Mouse (Mus musculus) gastrocnemius, postnatal 14 days (tissue): ENCODE measurements around the gene Ammecr1. TPM values are rescaled to one million over a fixed set of nuclear protein-coding genes. Genes with fewer than 3 reads are reported as not detected.

Experiments
- DNase-seq: peaks from one replicate; pipeline ENCODE4 v3.0.0; 2021; ENCODE audit warnings: mixed read lengths
- intact Hi-C: fragments of 180-260 bp; cut with DNase I; formaldehyde crosslinking; loops from one replicate; pipeline ENCODE4 v1.15.1; 2025; ENCODE audit warnings: low total_unique reads
- long read RNA-seq, 2 experiments: library from polyadenylated mRNA; stranded (forward); transcript quantifications; one replicate each; pipeline ENCODE4 v2.0.0; 2021
- total RNA-seq, 2 experiments: library from RNA; stranded (reverse); gene quantifications; 2 replicates each; pipeline ENCODE4 v1.2.3; 2021

The Ammecr1 gene
- 10 to 100 TPM in 1 of 2 experiments, 1 to 10 TPM in 1; 7.5 to 10.6 TPM for total RNA-seq
- long read RNA-seq, experiment 1, full-length matches to known transcripts = 3 of 4 reads
- long read RNA-seq, experiment 1, partial matches to known transcripts = 0 of 4 reads
- long read RNA-seq, experiment 1, other reads (novel, unspliced or antisense) = 1 of 4 reads
- long read RNA-seq, experiment 2, full-length matches to known transcripts = 2 of 4 reads
- long read RNA-seq, experiment 2, partial matches to known transcripts = 0 of 4 reads
- long read RNA-seq, experiment 2, other reads (novel, unspliced or antisense) = 2 of 4 reads

DNA sequence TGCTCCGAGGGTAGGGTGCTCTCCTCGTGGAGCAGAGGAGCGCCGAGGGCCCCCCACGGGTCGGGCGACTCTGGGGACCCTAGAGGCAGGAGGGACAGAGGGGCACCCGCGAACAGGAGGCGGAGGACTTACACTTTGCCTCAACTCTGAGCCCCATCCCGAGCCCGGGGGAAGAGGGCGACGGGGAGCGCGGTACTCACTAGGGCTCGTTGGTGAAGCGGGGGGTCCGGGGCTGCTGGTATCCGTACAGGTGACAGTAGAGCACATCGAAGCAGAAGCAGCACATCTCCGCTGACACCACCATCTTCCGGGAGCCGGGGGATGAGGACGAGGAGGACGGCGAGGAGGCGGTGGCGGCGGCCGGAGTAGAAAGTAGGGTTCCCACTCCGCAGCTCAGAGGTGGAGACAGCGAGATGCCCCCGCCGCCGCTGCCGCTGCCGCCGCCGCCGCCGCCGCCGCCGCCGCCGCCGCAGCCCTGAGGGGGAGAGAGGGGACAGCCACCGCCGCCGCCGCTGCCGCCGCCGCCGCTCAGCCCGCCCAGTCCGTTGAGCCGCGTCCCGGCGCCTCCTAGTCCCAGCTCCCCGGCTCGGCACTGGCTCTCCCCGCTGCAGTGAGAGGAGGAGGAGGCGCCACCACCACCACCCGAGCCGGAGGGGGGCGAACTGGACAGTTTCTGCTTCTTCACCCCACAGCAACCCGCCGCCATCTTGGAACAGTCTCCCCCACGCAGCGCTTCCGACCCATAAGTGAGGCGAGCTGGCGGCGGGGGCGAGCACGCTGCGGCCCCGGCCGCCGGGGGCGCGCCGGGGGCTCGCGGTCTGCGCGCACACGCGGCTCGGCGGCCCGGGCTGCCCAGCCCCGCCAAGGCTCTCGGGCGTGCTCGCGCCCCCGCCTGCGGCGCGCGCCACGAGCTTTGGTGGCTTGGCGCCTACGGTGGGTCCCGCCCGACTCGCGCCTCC, at the start of gene Ammecr1:
Gene Ammecr1, minus strand, starts transcription at position 721 of the 959 bp plus-strand sequence.
- intact Hi-C loops = loop anchor here (10.0 kb wide), 1 partner anchor 141 kb away; no protein-coding TSS in a partner anchor
- DNase-seq = peak; percentile 73

DNA sequence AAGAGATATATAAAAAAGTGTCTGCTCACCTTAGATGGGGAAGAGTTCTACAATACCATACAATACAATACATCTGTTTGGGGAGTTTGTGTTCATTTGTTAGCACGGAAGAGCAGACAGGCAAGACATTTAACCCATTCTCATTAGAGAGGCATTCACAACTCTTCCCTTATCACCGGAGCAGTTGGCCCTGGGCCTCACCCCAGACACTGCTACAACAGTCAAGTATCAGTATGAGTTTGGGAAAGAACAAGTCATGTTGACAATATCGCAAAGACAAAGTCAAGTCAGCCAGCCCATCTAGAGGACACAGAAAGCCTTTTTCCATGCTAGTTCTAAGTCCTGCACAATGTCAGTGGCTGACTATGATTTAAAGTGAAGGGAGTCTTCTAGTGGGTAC, 47.6 kb upstream of the Ammecr1 start:
- no peak for DNase-seq
- intact Hi-C loops = no loop called here

DNA sequence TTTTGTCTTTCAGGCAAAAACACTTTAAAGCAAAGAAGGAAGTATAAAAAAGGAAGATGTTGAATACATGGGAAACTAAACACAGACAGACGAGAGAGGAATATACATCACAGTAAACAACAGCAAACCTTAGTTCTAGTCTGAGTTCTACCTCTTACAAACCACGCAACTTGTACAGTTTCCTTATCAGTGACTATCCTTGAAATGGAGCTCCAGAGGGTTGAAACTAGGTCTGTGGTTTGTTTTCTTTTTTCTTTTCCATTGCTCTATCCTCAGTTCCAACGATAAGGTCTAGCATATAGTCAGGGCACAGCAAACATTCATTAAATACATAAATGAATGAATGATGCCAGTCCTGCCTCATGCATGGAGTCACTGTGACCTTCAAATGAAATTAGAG, 45.8 kb upstream of the Ammecr1 start:
- no peak for DNase-seq
- intact Hi-C loops = no loop called here

DNA sequence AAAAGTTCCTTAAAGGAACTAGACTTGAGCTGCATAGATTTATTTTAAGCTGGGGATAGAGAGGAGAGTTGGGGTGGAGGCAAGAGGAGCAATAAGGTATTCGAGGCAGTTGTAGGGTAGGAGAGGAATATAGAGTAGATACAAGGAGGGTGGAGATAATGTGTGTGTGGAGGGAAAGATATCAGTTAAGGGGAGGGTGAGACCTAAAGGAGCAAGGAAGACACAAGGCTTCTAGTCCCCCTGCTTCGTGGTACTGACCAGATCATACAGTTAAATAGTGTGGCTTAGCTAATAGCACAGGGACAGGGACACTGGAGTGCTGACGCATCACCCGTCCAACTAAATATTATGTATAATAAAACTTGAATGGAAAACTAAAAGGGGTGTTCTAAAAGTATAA, 45.3 kb upstream of the Ammecr1 start:
- DNase-seq = no peak
- intact Hi-C loops = no loop called here

DNA sequence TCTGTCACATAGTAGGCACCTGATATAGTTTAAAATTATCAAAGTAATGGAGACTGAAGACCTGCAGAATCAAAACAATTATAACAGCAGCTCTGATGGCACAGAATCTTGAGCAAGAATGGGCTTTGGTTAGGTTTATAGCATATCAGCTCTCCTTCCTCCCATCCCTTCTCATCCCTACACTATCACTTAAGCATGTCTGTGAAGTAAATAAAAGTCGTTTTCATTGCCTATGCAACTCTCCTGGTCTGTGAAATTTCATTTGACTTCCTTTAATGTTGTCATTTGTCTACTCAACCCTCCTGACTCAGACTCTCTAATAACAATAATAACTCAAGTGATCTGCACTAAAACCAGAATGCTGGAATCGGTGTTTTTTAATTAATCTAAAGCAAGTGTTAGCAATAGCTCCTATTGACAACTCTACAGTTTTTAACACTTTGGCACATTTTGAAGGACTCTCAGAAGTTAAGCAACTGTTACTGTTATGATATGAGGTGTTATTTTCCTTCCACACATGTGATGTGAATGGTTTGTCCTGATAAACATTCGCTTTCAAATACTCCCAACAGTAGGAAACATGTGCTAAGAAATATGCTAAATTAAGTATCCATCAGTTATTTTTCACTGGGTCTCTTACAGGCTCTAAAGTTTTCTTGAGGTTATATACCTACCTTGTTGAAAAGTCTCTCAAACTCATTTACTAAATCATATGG, 37.8 kb upstream of the Ammecr1 start:
- intact Hi-C loops = no loop called here
- DNase-seq = no peak

DNA sequence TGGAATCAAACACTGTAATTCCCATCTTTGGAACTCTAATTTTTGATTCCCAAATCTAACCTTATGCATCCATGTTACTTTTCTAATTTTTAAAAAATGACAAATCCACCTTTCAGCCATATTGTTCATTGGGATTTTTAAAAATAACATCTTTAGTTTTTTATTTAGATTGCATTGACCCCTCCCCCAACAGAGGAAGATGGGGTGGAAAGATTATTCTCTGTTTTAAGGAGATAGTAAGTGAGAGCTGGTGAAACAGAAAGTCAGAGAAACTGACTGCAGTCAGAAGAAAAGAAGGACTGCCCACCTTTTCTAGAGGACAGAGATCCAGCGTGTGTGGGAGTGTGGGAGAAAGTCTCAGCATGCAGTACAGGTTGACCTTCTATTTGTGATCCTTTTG, 30.7 kb upstream of the Ammecr1 start:
- no peak for DNase-seq
- intact Hi-C loops = no loop called here

DNA sequence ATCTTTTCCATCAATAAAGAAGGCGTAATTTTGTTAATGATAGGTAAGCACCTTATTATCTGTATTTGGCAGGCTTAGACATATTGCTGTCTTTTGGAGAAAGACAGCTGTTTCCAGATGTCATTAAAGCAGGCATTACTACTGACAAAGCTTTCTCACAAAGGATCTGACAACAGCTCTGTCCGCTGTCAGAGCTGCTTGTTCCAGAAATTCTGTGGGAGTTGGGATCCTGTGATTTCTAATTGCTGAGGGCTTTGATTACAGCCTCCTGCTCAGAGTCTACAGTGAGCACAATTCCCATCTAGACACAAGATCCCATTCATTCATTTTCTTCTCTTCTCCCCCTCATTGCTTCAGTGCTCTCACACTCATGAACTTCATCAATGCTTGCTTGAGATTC, 28.0 kb upstream of the Ammecr1 start:
- DNase-seq = no peak
- intact Hi-C loops = no loop called here

DNA sequence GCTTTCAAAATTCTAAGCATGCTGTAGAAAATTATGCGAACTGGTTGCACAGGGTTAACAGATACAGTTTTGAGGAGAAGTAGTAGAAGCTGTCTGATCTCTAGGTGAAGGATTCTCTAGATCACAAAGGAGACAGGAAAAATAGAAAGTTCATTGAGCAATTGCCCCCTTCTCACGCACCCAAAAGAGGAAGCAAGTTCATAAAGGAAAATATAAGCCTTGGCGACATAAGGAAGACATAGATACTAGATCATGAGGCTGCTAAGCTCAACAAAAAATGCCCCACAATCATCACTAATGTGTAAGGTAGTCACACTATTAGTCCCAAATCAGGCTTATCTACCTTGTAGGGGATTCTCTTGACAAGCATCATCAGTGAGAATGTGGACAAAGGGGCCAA, 17.6 kb upstream of the Ammecr1 start:
- intact Hi-C loops = no loop called here
- DNase-seq = no peak

DNA sequence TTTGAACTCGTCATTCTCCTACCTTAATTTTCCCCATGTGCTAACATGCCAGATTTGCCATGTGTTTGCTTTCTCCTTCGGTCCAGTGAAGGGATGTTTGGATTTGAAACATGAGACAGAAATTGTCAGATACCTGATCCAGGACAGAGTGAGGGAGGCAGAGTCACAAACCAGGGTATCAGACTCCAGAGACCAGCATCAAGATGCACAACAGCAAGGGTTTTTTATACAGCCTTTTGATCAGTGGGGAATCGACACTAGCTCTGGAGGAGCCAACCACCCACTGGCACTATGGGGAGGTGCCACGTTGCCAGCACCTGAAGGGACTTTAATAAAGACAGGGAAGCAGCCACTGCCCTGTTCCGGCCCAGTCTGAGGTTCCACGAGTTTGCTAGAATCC, 17.1 kb upstream of the Ammecr1 start:
- intact Hi-C loops = no loop called here
- no peak for DNase-seq

DNA sequence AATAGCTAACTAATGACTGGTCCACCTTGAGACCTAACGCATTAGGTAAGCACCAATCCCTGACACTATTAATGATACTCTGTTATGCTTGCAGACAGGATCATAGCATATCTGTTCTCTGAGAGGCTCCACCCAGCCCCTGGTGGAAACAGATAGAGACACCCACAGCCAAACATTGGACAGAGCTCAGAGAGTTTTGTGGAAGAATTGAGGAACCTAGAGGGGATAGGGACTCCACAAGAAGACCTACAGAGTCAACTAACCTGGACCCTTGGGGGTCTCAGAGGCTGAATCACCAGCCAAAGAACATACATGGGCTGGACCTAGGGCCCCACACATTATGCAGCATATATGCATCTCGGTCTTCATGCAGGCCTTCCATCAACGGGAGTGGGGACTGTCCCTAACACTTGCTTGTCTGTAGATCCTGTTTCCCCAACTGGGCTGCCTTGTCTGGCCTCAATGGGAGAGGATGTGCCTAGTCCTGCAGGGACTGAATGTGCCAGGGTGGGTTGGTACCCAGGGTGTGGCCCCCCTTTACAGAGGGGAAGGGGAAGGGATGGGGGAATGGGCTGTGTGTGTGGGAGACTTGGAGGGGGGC, 15.1 kb upstream of the Ammecr1 start:
- intact Hi-C loops = no loop called here
- no peak for DNase-seq

DNA sequence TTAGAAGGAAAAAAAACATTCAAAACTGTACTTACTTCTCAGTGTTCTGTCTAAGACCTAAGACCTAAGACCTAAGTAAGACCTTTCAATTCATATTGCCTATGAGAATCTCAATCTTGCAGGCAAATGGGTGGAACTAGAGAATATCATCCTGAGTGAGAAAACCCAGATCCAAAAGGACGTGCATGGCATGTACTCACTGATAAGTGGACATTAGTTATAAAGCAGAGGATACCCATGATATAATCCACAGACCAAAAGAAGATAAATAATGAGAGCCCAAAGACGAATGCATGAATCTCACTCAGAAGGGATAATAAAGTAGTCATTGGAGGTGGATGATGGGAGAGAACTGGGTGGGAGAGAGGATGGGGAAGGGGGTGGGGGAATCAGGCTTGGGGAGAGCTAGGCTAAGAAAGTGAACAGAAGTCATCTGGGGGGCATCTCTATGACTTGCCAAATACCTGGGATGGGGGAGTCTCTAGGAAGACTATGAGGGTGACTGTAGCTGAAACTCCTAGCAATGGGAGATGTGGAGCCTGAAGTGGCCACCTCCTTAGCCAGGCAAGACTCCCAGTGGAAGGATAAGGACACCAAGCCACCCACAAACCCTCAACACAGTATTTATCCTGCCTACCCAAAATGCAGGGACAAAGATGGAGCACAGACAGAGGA, 14.5 kb upstream of the Ammecr1 start:
- intact Hi-C loops = no loop called here
- no peak for DNase-seq

DNA sequence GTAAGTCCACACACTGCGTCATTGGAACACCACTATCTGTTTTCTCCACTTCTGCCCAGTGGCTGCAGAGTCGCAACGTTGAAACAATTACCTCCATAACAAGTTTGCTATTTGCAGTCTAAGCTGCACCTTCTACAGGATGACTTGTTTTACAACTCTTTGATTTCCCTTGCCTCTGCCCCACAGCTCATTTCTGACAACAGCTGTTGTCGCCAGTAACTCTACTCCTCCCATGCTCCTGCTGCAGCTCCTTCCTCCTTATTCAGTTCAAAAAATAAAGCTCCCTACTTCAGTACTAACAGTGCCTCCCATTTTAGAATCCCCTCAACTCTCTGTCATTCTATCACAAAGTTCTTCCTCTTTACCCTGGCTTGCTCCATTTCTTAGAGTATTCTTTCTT, 12.7 kb upstream of the Ammecr1 start:
- intact Hi-C loops = no loop called here
- DNase-seq = no peak

DNA sequence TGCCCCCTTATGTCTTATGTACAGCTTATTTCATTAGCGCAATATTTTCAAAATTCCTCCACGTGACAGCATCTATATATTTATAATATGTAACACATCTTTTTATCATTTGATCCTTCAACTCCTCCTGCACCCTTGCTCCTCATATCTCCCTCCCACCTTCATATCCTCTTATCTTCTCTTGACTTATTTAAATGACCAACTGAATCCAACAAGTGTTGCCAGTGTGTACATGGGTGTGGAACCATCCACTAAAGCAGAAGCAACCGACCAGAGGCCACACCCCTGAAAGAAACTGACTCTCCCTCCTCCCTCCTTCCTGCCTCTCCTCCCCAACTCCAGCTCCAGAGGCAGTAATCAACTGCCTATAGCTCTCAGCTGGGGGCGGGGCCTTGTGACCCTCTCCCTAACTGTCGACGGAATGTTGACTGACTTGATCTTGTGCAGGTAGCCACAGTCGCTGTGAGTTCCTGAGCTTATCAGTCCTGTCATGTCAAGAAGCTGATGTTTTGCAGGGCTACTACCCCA, 6.0 kb upstream of the Ammecr1 start:
- intact Hi-C loops = no loop called here
- DNase-seq = no peak

DNA sequence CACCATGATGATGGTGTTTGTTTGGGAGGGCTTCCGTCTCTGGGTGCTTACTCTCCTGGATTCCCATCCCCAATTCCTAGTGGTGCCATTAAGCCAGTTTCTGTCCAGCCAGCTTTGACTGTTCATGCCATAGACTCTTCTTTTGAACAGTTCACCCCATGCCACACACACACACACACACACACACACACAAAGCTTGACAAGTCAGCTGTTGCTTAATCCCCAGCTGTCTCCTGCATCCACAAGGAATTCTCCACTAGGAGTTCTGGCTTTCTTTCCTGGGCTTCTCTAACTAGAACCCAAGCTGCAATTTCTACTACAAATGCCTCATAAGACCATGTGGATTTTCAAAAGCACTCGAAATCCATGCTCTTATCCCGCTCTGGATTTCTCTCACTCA, 5.2 kb upstream of the Ammecr1 start:
- DNase-seq = no peak

DNA sequence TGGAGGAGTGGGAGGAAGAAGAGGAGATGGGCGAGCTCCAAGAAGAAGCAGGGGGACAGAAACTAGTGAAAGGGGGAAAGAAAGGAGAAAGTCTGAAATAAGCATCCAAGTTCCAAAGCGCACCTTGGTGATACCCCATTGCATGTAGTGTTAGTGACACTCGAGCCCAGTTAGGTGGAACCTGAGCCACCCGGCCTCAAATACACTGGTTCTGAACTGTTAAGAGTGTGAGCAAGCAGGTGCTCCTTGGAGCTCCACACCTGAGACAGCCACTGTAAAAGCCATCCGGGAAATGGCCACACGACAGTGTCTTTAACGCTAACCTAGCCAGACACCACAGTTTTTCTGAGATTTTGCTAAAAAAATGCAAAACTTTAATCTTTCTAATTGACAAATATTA, 539 bp upstream of the Ammecr1 start:
- DNase-seq = no peak
- intact Hi-C loops = loop anchor here (10.0 kb wide), 1 partner anchor 142 kb away; no protein-coding TSS in a partner anchor

More for the DNA sequence above, 5.2 kb upstream of the Ammecr1 start:
- intact Hi-C loops = no loop called here

DNA sequence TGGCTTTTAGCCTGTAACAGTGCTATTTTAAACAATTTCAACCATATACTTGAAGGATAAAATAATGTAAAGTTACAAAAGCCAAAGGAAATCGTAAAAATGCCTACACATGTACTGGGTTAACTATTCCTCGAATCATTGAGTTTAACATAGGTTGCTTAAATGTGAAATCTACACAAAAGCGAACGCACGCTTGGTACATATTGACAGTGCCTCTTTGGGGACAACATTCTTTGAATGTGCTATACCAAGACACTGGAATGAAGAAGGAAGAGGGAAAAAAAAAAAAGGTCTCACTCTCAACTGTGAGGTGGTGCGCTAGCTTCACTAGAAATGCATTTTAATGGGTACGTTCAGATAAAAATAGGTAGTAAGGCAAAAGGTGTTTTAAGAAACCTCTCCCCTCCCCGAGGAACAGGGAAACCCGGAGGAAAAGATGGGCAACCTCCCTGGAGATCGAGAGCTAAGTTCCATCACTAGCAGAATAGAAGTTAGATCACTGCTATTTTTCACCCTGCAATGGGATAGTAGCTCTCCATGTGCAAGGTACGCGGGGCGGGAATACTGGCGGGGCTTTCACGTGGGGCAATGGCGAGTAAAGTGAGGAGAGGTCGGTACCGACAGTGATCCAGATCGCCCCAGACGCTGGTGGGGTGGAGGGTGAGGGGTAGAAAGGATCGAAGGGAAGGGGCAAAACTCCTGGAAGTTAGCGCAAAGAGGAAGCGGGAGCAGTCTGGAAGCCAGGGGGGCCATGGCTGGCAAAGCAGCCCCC, 1.1 kb downstream of the Ammecr1 start:
- DNase-seq = no peak
- intact Hi-C loops = loop anchor here (10.0 kb wide), 1 partner anchor 141 kb away; no protein-coding TSS in a partner anchor

DNA sequence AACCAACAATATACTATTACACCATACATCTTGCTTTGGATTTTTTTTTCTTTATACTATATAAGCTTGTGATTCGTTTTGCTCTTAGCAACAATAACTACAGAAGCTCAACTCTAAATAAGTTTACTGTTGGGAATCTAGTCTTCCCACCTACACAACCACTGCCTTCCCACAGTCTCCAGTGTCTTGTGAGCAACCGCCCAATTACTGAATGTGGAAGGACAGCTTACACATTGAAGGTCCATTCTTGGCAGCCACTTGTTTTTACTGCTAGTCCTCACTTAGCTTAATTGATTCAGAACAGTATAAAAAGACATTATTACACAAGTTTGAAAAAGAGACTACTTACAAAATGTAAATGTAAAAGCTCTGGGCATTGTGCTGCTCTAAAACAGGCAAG, 6.1 kb downstream of the Ammecr1 start:
- DNase-seq = no peak
- intact Hi-C loops = loop anchor here (10.0 kb wide), 1 partner anchor 136 kb away; no protein-coding TSS in a partner anchor
